Mouse (Mus musculus) gastrocnemius, postnatal 14 days (tissue): Measurements from ENCODE around the gene Tmem234. TPM values are rescaled to one million over a fixed set of nuclear protein-coding genes. Genes with fewer than 3 reads are reported as not detected.
A peak's percentile ranks its signal among the peaks of the same experiment; 100 is the strongest.

Experiments
- DNase-seq: peaks from one replicate; pipeline ENCODE4 v3.0.0; 2021; ENCODE audit warnings: mixed read lengths
- intact Hi-C: fragments of 180-260 bp; cut with DNase I; formaldehyde crosslinking; loops from one replicate; pipeline ENCODE4 v1.15.1; 2025; ENCODE audit warnings: low total_unique reads
- microRNA-seq, 2 experiments: library from miRNA; unstranded; fragments of <30 nt; microRNA quantifications; one replicate each; pipeline ENCODE4 v1.2.0; 2021
- total RNA-seq, 2 experiments: library from RNA; stranded (reverse); gene quantifications; 2 replicates each; pipeline ENCODE4 v1.2.3; 2021

The Tmem234 gene
- total RNA-seq, 2 experiments from 2014 or later, result 33.6 to 35.8 TPM

DNA sequence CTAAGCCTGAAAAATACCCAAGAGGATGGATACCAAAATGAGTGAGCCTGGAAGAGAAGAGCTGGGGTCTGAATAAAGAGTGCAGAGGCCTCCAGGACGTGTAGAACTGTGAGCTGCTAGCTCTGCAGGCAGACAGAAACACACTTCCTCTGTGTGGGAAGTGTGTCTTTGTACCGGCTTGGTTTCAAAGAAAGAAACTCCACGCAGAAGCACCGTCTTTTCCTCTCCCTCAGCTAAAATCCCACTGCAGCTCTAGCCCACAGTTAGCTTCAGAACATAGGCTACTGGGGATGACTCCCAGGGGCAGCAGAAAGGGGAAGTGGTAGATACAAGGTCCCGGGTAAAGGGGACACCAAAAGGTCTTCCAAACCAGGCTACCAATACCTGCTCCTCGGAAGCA, 44.7 kb downstream of the Tmem234 start:
- DNase-seq, result no peak
- intact Hi-C loops, result loop anchor here (10.0 kb wide), 1 partner anchor 650 kb away; the partner anchor contains the start of gene Ak2

DNA sequence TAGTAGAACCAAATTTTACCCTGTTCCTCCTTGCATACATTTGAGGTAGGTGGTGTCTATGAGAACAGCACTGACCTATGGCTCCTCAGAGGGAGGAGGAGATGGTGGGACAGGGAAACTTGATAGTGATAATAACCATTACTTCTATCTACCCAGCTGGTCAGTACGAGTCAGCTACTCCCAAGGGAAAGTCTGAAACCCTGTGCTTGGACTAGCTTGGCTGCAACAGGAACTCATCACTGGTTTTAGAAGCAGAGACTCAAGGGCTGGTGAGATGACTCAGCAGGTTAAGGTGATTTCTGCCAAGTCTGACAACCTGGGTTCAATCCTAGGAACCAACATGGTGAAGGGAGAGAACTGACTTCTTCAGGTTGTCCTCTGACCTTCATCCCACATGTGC, 48.2 kb downstream of the Tmem234 start:
- intact Hi-C loops, result loop anchor here (10.0 kb wide), 1 partner anchor 654 kb away; the partner anchor contains the start of gene Ak2
- no peak for DNase-seq

GRCm38 (mm10) chr4:129650359-129650758, 49.9 kb downstream of the Tmem234 start:
- intact Hi-C loops, result no loop called here

DNA sequence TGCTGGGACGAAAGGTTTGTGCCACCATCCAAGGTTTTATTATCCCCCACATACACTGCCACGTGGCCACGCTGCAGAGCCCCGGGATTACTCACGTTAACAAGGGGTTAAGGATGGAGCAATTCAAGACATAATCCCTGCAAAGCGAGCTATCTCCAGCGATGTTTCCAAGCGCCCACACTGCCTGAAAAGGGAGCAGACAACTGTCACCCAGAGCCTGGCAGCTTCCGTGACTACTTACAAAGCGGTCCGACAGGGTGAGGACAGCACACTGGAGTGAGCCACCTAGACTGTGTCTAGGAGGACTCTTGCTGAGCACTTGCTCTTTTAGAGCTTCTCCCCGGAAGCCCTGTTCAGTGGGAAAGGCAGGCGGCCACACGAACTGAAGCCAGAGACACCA, 54.3 kb downstream of the Tmem234 start:
- intact Hi-C loops, result no loop called here

More at GRCm38 (mm10) chr4:129650359-129650758, 49.9 kb downstream of the Tmem234 start:
- DNase-seq, result no peak

GRCm38 (mm10) chr4:129661584-129661983, 61.1 kb downstream of the Tmem234 start:
- intact Hi-C loops, result no loop called here
- DNase-seq, result no peak

More for the DNA sequence above, 54.3 kb downstream of the Tmem234 start:
- DNase-seq, result no peak

GRCm38 (mm10) chr4:129662255-129662813, 61.9 kb downstream of the Tmem234 start:
- no peak for DNase-seq
- intact Hi-C loops, result no loop called here

- intact Hi-C loops, result no loop called here
- DNase-seq, result peak; percentile 36
Observed at GRCm38 (mm10) chr4:129671491-129672082, 71.1 kb downstream of the Tmem234 start.

DNA sequence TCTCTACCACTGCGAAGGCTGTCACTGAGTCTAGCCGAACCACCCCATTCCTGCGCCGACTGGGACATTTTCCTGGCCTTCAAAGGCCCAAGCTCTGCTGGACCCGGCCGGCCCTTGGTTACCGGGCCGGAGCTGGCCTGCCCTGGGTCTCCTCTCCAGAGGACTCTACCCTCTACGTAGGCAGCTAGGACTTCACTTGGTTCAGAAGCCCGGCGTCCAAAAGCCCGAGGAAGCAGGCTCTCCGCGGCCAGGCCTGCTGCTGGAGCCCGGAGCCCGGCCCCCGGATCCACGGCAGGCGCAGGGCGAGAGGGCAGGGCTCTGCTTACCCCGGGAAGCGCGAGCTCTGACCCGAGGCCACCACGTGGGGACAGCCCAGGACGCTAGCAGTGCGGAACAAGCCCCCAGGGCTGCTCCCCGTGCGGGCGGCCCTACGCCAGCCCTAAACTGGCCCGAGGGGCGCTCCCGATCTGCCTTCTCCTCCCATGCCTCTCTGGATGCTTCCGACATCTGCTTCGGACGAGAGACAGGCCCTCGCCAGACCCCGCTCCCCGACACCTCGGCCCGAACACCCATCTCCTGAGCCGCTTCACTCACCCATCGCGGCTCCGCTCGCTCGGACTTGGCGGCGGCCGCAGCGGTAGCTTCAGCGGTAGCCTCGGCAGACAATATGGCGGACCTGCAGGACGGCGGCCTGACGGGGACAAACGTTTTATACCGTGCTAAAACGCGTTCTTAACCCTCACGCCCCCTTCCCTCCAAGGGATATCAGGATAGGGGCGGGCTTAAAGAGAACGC, 71.8 kb downstream of the Tmem234 start, which contains the start of gene Kpna6:
Kpna6 (minus strand) TSS at position 685 of the 795 bp plus-strand sequence.
- peak; percentile 91 for DNase-seq

GRCm38 (mm10) chr4:129672878-129673449, 72.5 kb downstream of the Tmem234 start:
- intact Hi-C loops, result no loop called here
- no peak for DNase-seq

More for the DNA sequence above, 71.8 kb downstream of the Tmem234 start, which contains the start of gene Kpna6:
- intact Hi-C loops, result no loop called here

Small RNA genes lying within 50 kb of the gene (microRNA-seq; reads per million reads assigned to microRNA genes)
- gene Mir8119, result 0 reads per million in 2 experiments

Other genes starting within 250 kb of the Tmem234 start
- gene Zbtb8a, start 222.6 kb upstream of the Tmem234 start, total RNA-seq, result 1 to 10 TPM; 2.4 to 2.9 TPM
- gene Zbtb8b, start 159.8 kb upstream of the Tmem234 start, total RNA-seq, result not detected
- 10 to 100 TPM; 22.2 to 32.6 TPM for gene Bsdc1, start 139.1 kb upstream of the Tmem234 start, total RNA-seq
- not detected for gene Tssk3, start 109.6 kb upstream of the Tmem234 start, total RNA-seq
- not detected for gene Fam229a, start 109.5 kb upstream of the Tmem234 start, total RNA-seq
- 10 to 100 TPM in 1 of 2 experiments, 1 to 10 TPM in 1; 9.2 to 14.4 TPM for gene Marcksl1, start 87.1 kb upstream of the Tmem234 start, total RNA-seq
- 10 to 100 TPM; 14.9 to 16.9 TPM for gene Hdac1, start 58.0 kb upstream of the Tmem234 start, total RNA-seq
- gene Lck, start 27.0 kb upstream of the Tmem234 start, total RNA-seq, result under 1 TPM; 0.37 to 0.44 TPM
- under 1 TPM; 0.62 to 0.66 TPM for gene Fam167b, start 22.1 kb upstream of the Tmem234 start, total RNA-seq
- gene Eif3i, start within 50 bp of the Tmem234 start, total RNA-seq, result 100 to 1,000 TPM; 135 to 141 TPM
- gene Dcdc2b, start 13.6 kb downstream of the Tmem234 start, total RNA-seq, result 1 to 10 TPM; 1.0 to 1.8 TPM
- 10 to 100 TPM; 10.4 to 11.8 TPM for gene Iqcc, start 18.4 kb downstream of the Tmem234 start, total RNA-seq
- gene Ccdc28b, start 23.3 kb downstream of the Tmem234 start, total RNA-seq, result 10 to 100 TPM; 58.0 to 66.8 TPM
- 10 to 100 TPM; 25.5 to 28.6 TPM for gene Txlna, start 40.4 kb downstream of the Tmem234 start, total RNA-seq
- gene Kpna6, start 72.1 kb downstream of the Tmem234 start, total RNA-seq, result 10 to 100 TPM; 62.8 to 64.2 TPM
- gene Tmem39b, start 96.2 kb downstream of the Tmem234 start, total RNA-seq, result 1 to 10 TPM; 1.9 to 3.7 TPM
- 10 to 100 TPM; 31.7 to 34.7 TPM for gene Khdrbs1, start 141.6 kb downstream of the Tmem234 start, total RNA-seq
- 100 to 1,000 TPM; 515 to 580 TPM for gene Ptp4a2, start 210.6 kb downstream of the Tmem234 start, total RNA-seq